Mouse (Mus musculus) small intestine, adult 2 months (tissue): Measurements from ENCODE around the gene Wwox.

Source experiments
- CTCF ChIP-seq: fragments of 200-500 bp; IDR thresholded peaks from 2 replicates; pipeline ENCODE4 v1.5.1; 2012; ENCODE audit warnings: low read depth, mild to moderate bottlenecking, control low read depth, inconsistent platforms, low read length, moderate library complexity, mixed read lengths; ENCODE audit not compliant: insufficient replicate concordance, insufficient read length; ENCODE audit errors: extremely low read depth
- POLR2A ChIP-seq: fragments of 200-500 bp; IDR thresholded peaks from 2 replicates; pipeline ENCODE4 v1.6.1; 2012; ENCODE audit warnings: low read depth, mild to moderate bottlenecking, control low read depth, inconsistent platforms, low read length, moderate library complexity

GRCm38 (mm10) chr8:114978206-114978960 lies 538.9 kb downstream of the Wwox start:
- no peak for TF ChIP-seq CTCF
- TF ChIP-seq POLR2A: no peak
